Mouse (Mus musculus) cerebellum, adult 2 months (tissue): ENCODE data around the gene Kcnh8. TPM values are rescaled to one million over a fixed set of nuclear protein-coding genes. Genes with fewer than 3 reads are reported as not detected.

Source experiments
- DNase-seq, 2 experiments: peaks; one replicate each; pipeline ENCODE4 v3.0.0; 2021
- H3K27ac ChIP-seq: fragments of 200-500 bp; 2 replicates; pipeline ENCODE4 v1.5.1; 2012; ENCODE audit warnings: low read length, control low read depth, inconsistent platforms; ENCODE audit not compliant: insufficient read depth
- H3K27me3 ChIP-seq: fragments of 200-500 bp; 2 replicates; pipeline ENCODE4 v1.6.1; 2012; ENCODE audit warnings: inconsistent platforms, mild to moderate bottlenecking, low read length, moderate library complexity; ENCODE audit not compliant: control insufficient read depth, insufficient read depth
- H3K4me1 ChIP-seq: fragments of 200-500 bp; 2 replicates; pipeline ENCODE4 v1.6.1; 2011; ENCODE audit warnings: low read length; ENCODE audit not compliant: control insufficient read depth, insufficient read depth
- H3K4me3 ChIP-seq: fragments of 200-500 bp; replicated peaks from 2 replicates; pipeline ENCODE3; 2011; ENCODE audit warnings: mild to moderate bottlenecking, low read depth, low read length, control low read depth; ENCODE audit not compliant: insufficient read depth
- CTCF ChIP-seq: fragments of 200-500 bp; IDR thresholded peaks from 2 replicates; pipeline ENCODE4 v1.5.1; 2011; ENCODE audit warnings: low read depth, mild to moderate bottlenecking, control low read depth, low read length, moderate library complexity, borderline replicate concordance; ENCODE audit not compliant: insufficient read depth
- POLR2A ChIP-seq: fragments of 200-500 bp; IDR thresholded peaks from 2 replicates; pipeline ENCODE4 v1.6.1; 2011; ENCODE audit warnings: low read length, control low read depth, borderline replicate concordance; ENCODE audit not compliant: insufficient read depth
- WGBS: fragments of 180-500 bp; shearing (Covaris S2); methylation state at CpG from one replicate; pipeline ENCODE4 v1.1.7; 2018; 5-methylcytosine and 5-hydroxymethylcytosine counted together
- polyA plus RNA-seq: library from polyadenylated mRNA; depleted of rRNA; stranded (reverse); fragments of >200 nt; gene quantifications from 2 replicates; pipeline ENCODE4 v1.2.3, GENCODE M21; 2012

The Kcnh8 gene
- polyA plus RNA-seq, 1 experiment, result 0.74 TPM

DNA sequence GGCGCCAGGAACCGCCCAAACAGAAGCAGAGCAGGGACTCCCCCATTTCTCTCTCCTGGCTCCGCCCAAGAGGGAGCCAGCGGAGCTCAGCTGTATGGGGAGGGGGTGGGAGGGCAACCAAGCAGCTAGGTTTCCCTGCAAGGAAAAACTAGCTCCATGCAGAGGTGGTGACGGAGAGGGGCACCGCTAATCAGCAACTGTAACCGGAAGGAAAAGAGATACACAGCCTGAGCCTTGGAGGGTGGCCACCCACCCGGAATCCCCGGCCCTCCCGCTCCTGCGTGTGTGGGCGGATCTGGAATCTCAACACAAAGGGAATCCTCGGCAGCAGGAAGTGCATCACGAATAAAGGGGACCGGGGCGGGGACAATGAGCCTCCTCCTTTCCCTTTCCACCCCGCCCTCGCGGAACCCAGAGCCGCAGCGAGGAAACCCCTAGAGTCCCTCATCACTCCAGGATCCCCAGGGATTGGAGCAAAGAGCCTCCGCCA lies 1.6 kb upstream of the Kcnh8 start:
- Histone ChIP-seq H3K4me1 (no peaks in the 10 kb centered on the region), H3K4me3 (peak overlapping the region; percentile 68), H3K27me3 (no peaks in the 10 kb centered on the region), H3K27ac (no peak overlapping the region)
- TF ChIP-seq CTCF (no peak), POLR2A (no peak)
- WGBS, result under 1% methylated on average over 22 of the region's 22 CpGs
- DNase-seq, result peak; percentile 50 to 56

- H3K4me1 ChIP-seq, result no peaks in the 10 kb centered on the region
- no peak overlapping the region for H3K27ac ChIP-seq
- H3K4me3 ChIP-seq, result peak overlapping the region; percentile 12
- H3K27me3 ChIP-seq, result no peaks in the 10 kb centered on the region
- under 1% methylated on average over 14 of the region's 14 CpGs for whole genome bisulfite sequencing
- TF ChIP-seq CTCF (no peak), POLR2A (no peak)
- DNase-seq, result no peak
Observed at GRCm38 (mm10) chr17:52602781-52603170, 267 bp downstream of the Kcnh8 start.

GRCm38 (mm10) chr17:52603411-52603810 lies 902 bp downstream of the Kcnh8 start:
- TF ChIP-seq POLR2A (no peak), CTCF (no peak)
- WGBS, result 8% methylated on average over 5 of the region's 5 CpGs
- Histone ChIP-seq H3K4me1 (no peaks in the 10 kb centered on the region), H3K27ac (no peak overlapping the region), H3K27me3 (no peaks in the 10 kb centered on the region), H3K4me3 (no peak overlapping the region)
- DNase-seq, result no peak

- WGBS, result 66% methylated on average over 4 of the region's 4 CpGs
- no peak for DNase-seq
- no peak for TF ChIP-seq CTCF
- no peak for TF ChIP-seq POLR2A
- Histone ChIP-seq H3K27me3 (no peaks in the 10 kb centered on the region), H3K4me3 (no peak overlapping the region), H3K27ac (no peak overlapping the region), H3K4me1 (no peaks in the 10 kb centered on the region)
Observed at GRCm38 (mm10) chr17:52611382-52611781, 8.9 kb downstream of the Kcnh8 start.

GRCm38 (mm10) chr17:52649186-52649585 lies 46.7 kb downstream of the Kcnh8 start:
- Histone ChIP-seq H3K4me1 (no peaks in the 10 kb centered on the region), H3K27ac (no peak overlapping the region), H3K4me3 (no peak overlapping the region), H3K27me3 (no peaks in the 10 kb centered on the region)
- TF ChIP-seq POLR2A, result no peak
- peak; percentile 17; the same call in 1 of the 2 replicates for TF ChIP-seq CTCF
- no peak for DNase-seq

GRCm38 (mm10) chr17:52691988-52692387 lies 89.5 kb downstream of the Kcnh8 start:
- no peaks in the 10 kb centered on the region for H3K27me3 ChIP-seq
- no peaks in the 10 kb centered on the region for H3K4me1 ChIP-seq

DNA sequence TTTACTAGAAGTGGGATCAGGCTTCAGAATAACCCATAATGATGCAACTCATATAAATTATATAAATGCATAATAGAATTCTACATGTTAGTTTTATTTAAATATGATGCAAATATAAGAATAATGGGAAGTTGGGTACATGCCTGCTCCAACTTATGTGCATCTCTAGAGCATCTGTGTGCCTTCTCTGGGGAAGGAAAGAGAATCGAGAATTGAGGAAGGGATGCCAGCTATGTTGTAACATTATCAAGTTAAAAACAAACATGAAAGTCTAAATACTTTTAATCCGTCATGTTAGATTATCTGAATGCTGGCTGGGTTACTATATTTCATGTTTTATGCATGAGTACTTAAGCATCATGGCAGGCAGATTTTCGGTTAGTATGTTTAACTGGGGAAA lies 99.4 kb downstream of the Kcnh8 start:
- no peak overlapping the region for H3K4me3 ChIP-seq
- H3K27me3 ChIP-seq, result no peaks in the 10 kb centered on the region
- TF ChIP-seq POLR2A (no peak), CTCF (no peak)
- H3K27ac ChIP-seq, result no peak overlapping the region
- no peak for DNase-seq
- H3K4me1 ChIP-seq, result no peaks in the 10 kb centered on the region
- WGBS, result 40% methylated on average over 3 of the region's 3 CpGs

More at GRCm38 (mm10) chr17:52691988-52692387, 89.5 kb downstream of the Kcnh8 start:
- no peak for TF ChIP-seq POLR2A
- no peak for DNase-seq
- Histone ChIP-seq H3K27ac (no peak overlapping the region), H3K4me3 (no peak overlapping the region)

DNA sequence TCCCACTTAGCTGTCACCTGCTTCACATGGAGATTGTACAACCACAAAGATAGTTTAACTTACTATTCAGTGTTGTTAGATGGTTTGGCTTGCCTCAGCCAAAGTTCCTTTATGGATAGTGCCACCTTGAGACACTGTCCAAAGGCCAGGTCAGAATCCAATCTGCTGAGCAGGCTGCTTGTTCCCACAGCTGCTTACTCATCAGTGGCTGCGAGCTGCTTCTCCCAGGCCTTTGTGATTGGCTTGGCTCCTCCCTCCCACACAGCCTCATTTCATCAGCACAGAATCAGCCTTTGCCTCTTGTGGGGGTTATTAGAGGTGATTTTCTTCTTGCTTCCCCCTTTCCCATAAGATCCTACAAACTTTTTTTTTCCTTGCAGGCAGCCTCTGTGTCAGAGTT lies 109.8 kb downstream of the Kcnh8 start:
- DNase-seq, result no peak
- Histone ChIP-seq H3K4me1 (no peaks in the 10 kb centered on the region), H3K27me3 (no peaks in the 10 kb centered on the region), H3K27ac (no peak overlapping the region), H3K4me3 (no peak overlapping the region)
- no peak for TF ChIP-seq POLR2A
- TF ChIP-seq CTCF, result no peak
- WGBS, result 16% methylated on average over 1 of the region's 1 CpGs

DNA sequence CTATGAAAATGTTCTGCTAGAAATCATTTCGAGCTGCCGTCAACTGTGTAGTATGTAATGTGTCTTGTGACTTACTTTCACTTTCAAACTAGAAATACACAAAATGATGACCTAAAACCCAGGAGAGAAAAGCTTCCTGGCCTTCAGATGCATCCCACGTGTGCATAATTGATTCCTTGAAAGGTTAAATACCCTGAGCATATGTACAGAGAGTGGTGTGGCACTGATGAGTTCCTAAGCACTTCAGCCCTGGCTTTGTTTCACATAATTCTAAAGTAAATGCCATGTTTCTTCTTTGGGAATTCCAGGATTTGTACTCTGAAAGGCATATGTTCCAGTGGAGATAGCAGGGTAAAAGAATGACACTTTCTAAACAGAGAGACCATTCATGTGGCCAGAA lies 119.7 kb downstream of the Kcnh8 start:
- H3K27me3 ChIP-seq, result no peaks in the 10 kb centered on the region
- WGBS, result 77% methylated on average over 3 of the region's 3 CpGs
- H3K4me3 ChIP-seq, result no peak overlapping the region
- no peak overlapping the region for H3K27ac ChIP-seq
- no peak for DNase-seq
- no peak for TF ChIP-seq CTCF
- no peak for TF ChIP-seq POLR2A
- H3K4me1 ChIP-seq, result no peaks in the 10 kb centered on the region

DNA sequence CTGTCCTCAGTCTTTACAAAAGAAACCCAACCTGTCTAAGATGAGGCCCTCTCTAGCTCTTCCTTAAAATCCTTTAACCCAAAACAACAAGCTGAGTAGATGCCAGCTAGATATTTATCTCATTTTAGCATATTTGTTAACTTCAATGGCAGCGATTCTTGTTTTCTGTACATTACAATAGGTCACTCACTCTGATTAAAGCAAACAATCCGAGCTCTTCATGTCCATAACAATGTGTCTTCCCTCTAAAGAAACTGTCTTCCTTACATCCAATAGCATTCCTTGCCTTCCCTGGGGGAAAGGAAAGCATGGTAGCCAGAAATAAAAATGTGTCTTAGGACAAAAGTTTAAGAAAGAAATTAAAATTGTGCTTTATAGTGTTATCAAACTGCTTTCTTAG lies 126.3 kb downstream of the Kcnh8 start:
- no peak for DNase-seq
- H3K4me3 ChIP-seq, result no peak overlapping the region
- no peaks in the 10 kb centered on the region for H3K27me3 ChIP-seq
- TF ChIP-seq POLR2A, result no peak
- TF ChIP-seq CTCF, result no peak
- H3K27ac ChIP-seq, result no peak overlapping the region
- WGBS, result 67% methylated on average over 2 of the region's 2 CpGs
- no peaks in the 10 kb centered on the region for H3K4me1 ChIP-seq
